11 mouse cellular contexts compared by ENCODE assay signal in the genomic region with DNA sequence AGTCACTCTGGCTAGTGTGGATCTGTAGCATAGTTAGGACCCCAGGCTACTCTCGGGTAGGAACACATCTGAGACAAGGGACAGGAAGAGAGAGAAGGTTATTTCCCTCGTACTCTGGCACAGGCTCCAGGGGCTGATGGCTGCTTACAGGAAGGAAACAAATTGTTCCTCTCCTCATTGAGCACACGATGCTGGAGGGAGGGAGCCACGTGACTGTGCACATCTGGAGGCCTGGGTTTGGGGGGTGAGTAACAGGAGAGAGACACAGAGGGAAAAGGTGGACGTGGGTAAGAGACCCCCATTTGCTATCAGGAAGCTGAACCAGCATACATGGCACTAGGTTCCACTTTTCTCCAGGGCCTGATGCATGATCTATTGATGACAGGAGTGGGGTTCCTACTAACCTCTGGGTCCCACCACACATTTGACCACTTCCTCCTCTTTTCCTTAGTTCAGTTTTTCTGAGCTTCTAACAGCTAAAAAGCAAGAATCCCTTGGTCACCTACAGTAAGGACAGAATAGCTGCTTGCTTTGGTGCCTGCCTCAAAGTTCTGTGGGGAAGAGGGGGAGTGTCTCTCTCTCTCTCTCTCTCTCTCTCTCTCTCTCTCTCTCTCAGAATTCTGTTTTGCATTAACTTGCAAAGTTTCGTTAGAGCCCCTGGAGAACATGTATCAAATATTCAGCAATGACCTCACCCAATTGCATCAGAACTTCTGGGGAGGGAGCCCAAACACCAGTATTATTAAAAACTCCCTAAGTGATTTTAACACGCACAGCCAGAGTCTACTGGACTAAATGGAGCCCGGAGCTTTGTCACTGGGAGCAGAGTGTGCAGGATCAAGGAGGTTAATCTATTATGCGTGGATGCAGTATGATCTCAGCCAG. TPM values are rescaled to one million over a fixed set of nuclear protein-coding genes. Genes with fewer than 3 reads are reported as not detected.
DNase-seq lines count a peak whose midpoint lies in the region; ATAC-seq and TF ChIP-seq lines count a peak whose summit lies in the region.
"Had no signal": no experiment of that assay in that cellular context is flagged by ENCODE, and none has a peak within 500 bp of the region (broad histone marks: within the 10 kb centered on the region; RNA-seq: fewer than 3 reads in every experiment).

No protein-coding gene starts in this region.

- no peak for TF ChIP-seq EP300 in lung, postnatal 0 days (IDR thresholded peaks at IDR 0.05)

- peak; percentile 49 to 58 for DNase-seq in heart, adult 18-20 months
- DNase-seq in heart, postnatal 14 days = no peak
- peak; percentile 40 for DNase-seq in A20 (ENCODE audit: low read depth, low spot score)
- no peak for DNase-seq in adrenal gland, postnatal 4 days (ENCODE audit: low spot score in 2 of 2)
- DNase-seq in lung, postnatal 0 days (ENCODE audit: low spot score) = no peak
- DNase-seq in cerebellum, adult 2 months = no peak
- DNase-seq: adrenal gland, postnatal 36 days; cerebellum, adult 8-10 months; kidney, adult 18-20 months had no signal

- WGBS in embryonic facial prominence, embryonic 15.5 days = 21% methylated on average over 9 of the region's 9 CpGs
- WGBS in lung, postnatal 0 days = 37% methylated on average over 9 of the region's 9 CpGs
- 73% methylated on average over 9 of the region's 9 CpGs for WGBS in cerebellum, adult 2 months

- no peaks in the 10 kb centered on the region for H3K36me3 ChIP-seq in embryonic facial prominence, embryonic 15.5 days
- H3K36me3 ChIP-seq in lung, postnatal 0 days (ENCODE audit: insufficient read depth, low read length) = no peaks in the 10 kb centered on the region

- ATAC-seq in embryonic facial prominence, embryonic 15.5 days (ENCODE audit: insufficient number of reproducible peaks, low FRiP score, low TSS enrichment, low read depth) = no peak
- peak; percentile 63 for ATAC-seq in megakaryocyte progenitor cell, adult 5-6 weeks (replicated peaks; ENCODE audit: poor library complexity)
- no peak for ATAC-seq in lung, postnatal 0 days

- TF ChIP-seq POLR2A in cerebellum, adult 2 months (IDR thresholded peaks at IDR 0.05; ENCODE audit: borderline replicate concordance, insufficient read depth, low read length) = no peak

- no peak overlapping the region for H3K4me3 ChIP-seq in embryonic facial prominence, embryonic 15.5 days (replicated peaks)
- no peak overlapping the region for H3K4me3 ChIP-seq in lung, postnatal 0 days (ENCODE audit: low read depth, low read length)
- no peak overlapping the region for H3K4me3 ChIP-seq in cerebellum, adult 2 months (replicated peaks; ENCODE audit: insufficient read depth, low read depth, low read length)

- H3K27ac ChIP-seq in embryonic facial prominence, embryonic 15.5 days (replicated peaks) = peak overlapping the region; percentile 34; the same call in 1 of the 2 replicates
- H3K27ac ChIP-seq in lung, postnatal 0 days (ENCODE audit: low read length) = no peak overlapping the region
- no peak overlapping the region for H3K27ac ChIP-seq in cerebellum, adult 2 months (ENCODE audit: insufficient read depth, low read length)

- H3K27me3 ChIP-seq in embryonic facial prominence, embryonic 15.5 days = no peaks in the 10 kb centered on the region
- H3K27me3 ChIP-seq in lung, postnatal 0 days (replicated peaks; ENCODE audit: insufficient read depth, low read length) = no peaks in the 10 kb centered on the region
- H3K27me3 ChIP-seq in cerebellum, adult 2 months (ENCODE audit: control insufficient read depth, insufficient read depth, low read length) = no peaks in the 10 kb centered on the region

- H3K4me2 ChIP-seq in embryonic facial prominence, embryonic 15.5 days (replicated peaks) = no peak overlapping the region
- H3K4me2 ChIP-seq in lung, postnatal 0 days (replicated peaks; ENCODE audit: low read depth, low read length) = no peak overlapping the region

- intact Hi-C loops in heart, postnatal 14 days (cut with DNase I) = no loop called here

- H3K9me3 ChIP-seq in embryonic facial prominence, embryonic 15.5 days (replicated peaks) = no peaks in the 10 kb centered on the region
- no peaks in the 10 kb centered on the region for H3K9me3 ChIP-seq in lung, postnatal 0 days (ENCODE audit: low read length)

- peaks cover 25% of the 10 kb centered on the region for H3K4me1 ChIP-seq in embryonic facial prominence, embryonic 15.5 days
- no peaks in the 10 kb centered on the region for H3K4me1 ChIP-seq in lung, postnatal 0 days (ENCODE audit: insufficient read depth, low read depth, low read length)
- peaks cover 43% of the 10 kb centered on the region for H3K4me1 ChIP-seq in cerebellum, adult 2 months (ENCODE audit: control insufficient read depth, insufficient read depth, low read length)

- TF ChIP-seq CTCF in lung, postnatal 0 days (IDR thresholded peaks at IDR 0.05) = no peak
- no peak for TF ChIP-seq CTCF in cerebellum, adult 2 months (IDR thresholded peaks at IDR 0.05; ENCODE audit: borderline replicate concordance, insufficient read depth, low read depth, low read length)

- no peak overlapping the region for H3K9ac ChIP-seq in embryonic facial prominence, embryonic 15.5 days
- H3K9ac ChIP-seq in lung, postnatal 0 days (replicated peaks; ENCODE audit: low read depth) = no peak overlapping the region

RNA-seq across cellular contexts. Expression of gene Insyn1, which starts 29.7 kb away (rescaled TPM):
- total RNA-seq in heart, adult 18-20 months (2021) = 10 to 100 TPM; 28.2 to 30.7 TPM
- 10 to 100 TPM; 10.7 to 11.1 TPM for total RNA-seq in heart, postnatal 14 days (2021)
- 3.7 and 4.6 TPM in 2 replicates for polyA plus RNA-seq in embryonic facial prominence, embryonic 15.5 days (2015; fragmentation: Nextera tagmentation; extraction: Ambion mirVana)
- total RNA-seq in megakaryocyte progenitor cell, adult 5-6 weeks (2015) = not detected in 2 replicates
- not detected in 2 replicates for total RNA-seq in megakaryocyte progenitor cell, adult 5-6 weeks (2017)
- 10 to 100 TPM; 13.1 to 14.5 TPM for total RNA-seq in adrenal gland, postnatal 4 days (2021)
- 1.0 and 1.2 TPM in 2 replicates for polyA plus RNA-seq in lung, postnatal 0 days (2015; fragmentation: Nextera tagmentation; extraction: Ambion mirVana)
- polyA plus RNA-seq in cerebellum, adult 2 months (2012; rRNA removed) = 147 and 149 TPM in 2 replicates

RNA-seq across cellular contexts. Expression of gene Cd276, which starts 37.1 kb away (rescaled TPM):
- 1 to 10 TPM; 5.9 to 8.3 TPM for total RNA-seq in heart, adult 18-20 months (2021)
- 10 to 100 TPM; 15.4 to 17.6 TPM for total RNA-seq in heart, postnatal 14 days (2021)
- 53.6 and 55.8 TPM in 2 replicates for polyA plus RNA-seq in embryonic facial prominence, embryonic 15.5 days (2015; fragmentation: Nextera tagmentation; extraction: Ambion mirVana)
- 0.10 and 0.52 TPM in 2 replicates for total RNA-seq in megakaryocyte progenitor cell, adult 5-6 weeks (2015)
- total RNA-seq in megakaryocyte progenitor cell, adult 5-6 weeks (2017) = 0.20 TPM in 1 of 2 replicates, not detected in the other
- 10 to 100 TPM; 35.3 to 37.2 TPM for total RNA-seq in adrenal gland, postnatal 4 days (2021)
- 9.9 and 10.7 TPM in 2 replicates for polyA plus RNA-seq in lung, postnatal 0 days (2015; fragmentation: Nextera tagmentation; extraction: Ambion mirVana)
- polyA plus RNA-seq in cerebellum, adult 2 months (2012; rRNA removed) = 6.4 and 6.9 TPM in 2 replicates

Comparison
In these comparisons a context has a peak if more than half of its experiments do, and no peak if none do; other contexts are left out.
1. DNase-seq: peak in heart, adult 18-20 months (2 of 2) and A20 (single experiment); none in heart, postnatal 14 days (0 of 2), adrenal gland, postnatal 4 days (0 of 2), lung, postnatal 0 days (single experiment) and cerebellum, adult 2 months (0 of 2).
2. RNA of gene Insyn1, which starts 29.7 kb away (total RNA-seq): 28.2 to 30.7 TPM in heart, adult 18-20 months, 13.1 to 14.5 TPM in adrenal gland, postnatal 4 days and 10.7 to 11.1 TPM in heart, postnatal 14 days; not detected in megakaryocyte progenitor cell, adult 5-6 weeks; every median in the first group is over 10 times any median in the second.
3. RNA of gene Cd276, which starts 37.1 kb away (total RNA-seq): 35.3 to 37.2 TPM in adrenal gland, postnatal 4 days, 15.4 to 17.6 TPM in heart, postnatal 14 days and 5.9 to 8.3 TPM in heart, adult 18-20 months; 0.10 to 0.52 TPM in megakaryocyte progenitor cell, adult 5-6 weeks; every median in the first group is over 4 times any median in the second.